ENCODE assay signal across 8 mouse cellular contexts in the genomic region with DNA sequence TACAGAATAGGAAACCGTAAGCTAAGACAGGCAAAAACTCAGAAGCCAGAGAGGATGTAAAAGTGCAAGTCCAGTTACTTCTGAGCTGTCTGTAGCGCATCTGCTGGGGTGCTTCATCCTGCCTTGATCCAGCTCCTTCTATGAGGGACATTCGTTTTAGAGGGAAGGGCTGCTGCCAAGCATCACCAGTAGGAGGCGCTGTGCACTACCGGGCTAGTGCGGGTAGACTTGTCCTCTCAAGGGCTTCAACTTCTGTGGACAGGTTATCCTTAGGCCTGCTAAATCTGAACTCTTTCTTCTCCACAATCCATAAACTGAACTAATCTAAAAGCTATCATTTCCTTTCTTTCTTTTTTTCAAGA. TPM values are rescaled to one million over a fixed set of nuclear protein-coding genes. Genes with fewer than 3 reads are reported as not detected.
DNase-seq lines count a peak whose midpoint lies in the region; ATAC-seq and TF ChIP-seq lines count a peak whose summit lies in the region.

No protein-coding gene starts in this region.

- peak; percentile 26 to 48 for DNase-seq in cerebellum, adult 2 months
- no peak for DNase-seq in cerebellum, adult 11-12 months
- DNase-seq in adrenal gland, postnatal 25 days = peak; percentile 77
- peak; percentile 40 for DNase-seq in fibroblast of lung, adult 2 months (ENCODE audit: low read depth)
- DNase-seq in heart, postnatal 4 days = peak; percentile 70
- DNase-seq in layer of hippocampus, postnatal 25 days (ENCODE audit: extremely low spot score in 1 of 2, low spot score in 1 of 2) = peak; percentile 24 to 54
- DNase-seq in spleen, adult 2 months (ENCODE audit: low read depth in 1 of 2, low spot score in 2 of 2) = peak; percentile 52 to 70

- H3K36me3 ChIP-seq in spleen, adult 2 months (ENCODE audit: control insufficient read depth, insufficient read depth, low read length) = no peaks in the 10 kb centered on the region

- peaks cover 3% of the 10 kb centered on the region; the same call in 1 of the 2 replicates for H3K4me1 ChIP-seq in cerebellum, adult 2 months (ENCODE audit: control insufficient read depth, insufficient read depth, low read length)
- H3K4me1 ChIP-seq in spleen, adult 2 months (ENCODE audit: control insufficient read depth, insufficient read depth, insufficient read length) = peaks cover 5% of the 10 kb centered on the region; the same call in 1 of the 2 replicates

- no peak overlapping the region for H3K27ac ChIP-seq in cerebellum, adult 2 months (ENCODE audit: insufficient read depth, low read length)
- H3K27ac ChIP-seq in spleen, adult 2 months (ENCODE audit: insufficient read depth, low read length) = no peak overlapping the region

- no peak overlapping the region for H3K4me3 ChIP-seq in cerebellum, adult 2 months (replicated peaks; ENCODE audit: insufficient read depth, low read depth, low read length)
- H3K4me3 ChIP-seq in spleen, adult 2 months (ENCODE audit: extremely low read depth, insufficient read depth, insufficient read length) = peak overlapping the region; percentile 35

- TF ChIP-seq CTCF in cerebellum, adult 2 months (IDR thresholded peaks at IDR 0.05; ENCODE audit: borderline replicate concordance, insufficient read depth, low read depth, low read length) = peak; percentile 71
- peak; percentile 88; the same call in 1 of the 2 replicates for TF ChIP-seq CTCF in spleen, adult 2 months (IDR thresholded peaks at IDR 0.05; ENCODE audit: extremely low read depth, insufficient read depth, insufficient read length, insufficient replicate concordance)

- peak; percentile 78 for ATAC-seq in megakaryocyte progenitor cell, adult 5-6 weeks (replicated peaks; ENCODE audit: poor library complexity)

- 26% methylated on average over 6 of the region's 6 CpGs for WGBS in cerebellum, adult 2 months
- 2% methylated on average over 6 of the region's 6 CpGs for WGBS in spleen, adult 2 months

- TF ChIP-seq POLR2A in cerebellum, adult 2 months (IDR thresholded peaks at IDR 0.05; ENCODE audit: borderline replicate concordance, insufficient read depth, low read length) = no peak
- no peak for TF ChIP-seq POLR2A in spleen, adult 2 months (IDR thresholded peaks at IDR 0.05; ENCODE audit: low read depth, low read length)

- no peaks in the 10 kb centered on the region for H3K27me3 ChIP-seq in cerebellum, adult 2 months (ENCODE audit: control insufficient read depth, insufficient read depth, low read length)
- H3K27me3 ChIP-seq in spleen, adult 2 months (ENCODE audit: control insufficient read depth, insufficient read depth, low read length) = no peaks in the 10 kb centered on the region

RNA-seq across cellular contexts. Expression of gene Lcor, which starts 39.8 kb away (rescaled TPM):
- polyA plus RNA-seq in cerebellum, adult 2 months (2012; rRNA removed) = 4.2 and 4.6 TPM in 2 replicates
- total RNA-seq in adrenal gland, postnatal 25 days (2021) = 19.0 and 19.1 TPM in 2 replicates
- total RNA-seq in heart, postnatal 4 days (2021) = 10 to 100 TPM; 13.9 to 16.7 TPM
- total RNA-seq in layer of hippocampus, postnatal 25 days (2021) = 10 to 100 TPM; 16.2 to 19.0 TPM
- 9.7 and 11.7 TPM in 2 replicates for total RNA-seq in megakaryocyte progenitor cell, adult 5-6 weeks (2015)
- total RNA-seq in megakaryocyte progenitor cell, adult 5-6 weeks (2017) = 11.6 and 17.4 TPM in 2 replicates
- polyA plus RNA-seq in spleen, adult 2 months (2012; rRNA removed) = 2.4 TPM in 2 replicates

RNA-seq across cellular contexts. Expression of gene Pik3ap1, which starts 57.7 kb away (rescaled TPM):
- polyA plus RNA-seq in cerebellum, adult 2 months (2012; rRNA removed) = 0.70 and 0.92 TPM in 2 replicates
- total RNA-seq in adrenal gland, postnatal 25 days (2021) = 9.0 and 14.8 TPM in 2 replicates
- 1 to 10 TPM in 1 of 2 experiments, under 1 TPM in 1; 0.95 to 1.2 TPM for total RNA-seq in heart, postnatal 4 days (2021)
- total RNA-seq in layer of hippocampus, postnatal 25 days (2021) = 1 to 10 TPM; 2.2 to 2.7 TPM
- total RNA-seq in megakaryocyte progenitor cell, adult 5-6 weeks (2015) = 26.5 and 30.5 TPM in 2 replicates
- total RNA-seq in megakaryocyte progenitor cell, adult 5-6 weeks (2017) = 23.5 and 24.4 TPM in 2 replicates
- 40.7 and 45.8 TPM in 2 replicates for polyA plus RNA-seq in spleen, adult 2 months (2012; rRNA removed)
